Mouse (Mus musculus) testis, adult 2 months (tissue): ENCODE data around the gene Mbd4.

Experiments used
- CTCF ChIP-seq: fragments of 200-500 bp; IDR thresholded peaks from 2 replicates; pipeline ENCODE4 v1.5.1; 2012; ENCODE audit warnings: low read depth, mild to moderate bottlenecking, inconsistent platforms, low read length, moderate library complexity; ENCODE audit not compliant: control insufficient read depth, insufficient read depth, insufficient replicate concordance
- POLR2A ChIP-seq: fragments of 200-500 bp; IDR thresholded peaks from 2 replicates; pipeline ENCODE4 v1.6.1; 2012; ENCODE audit warnings: low read depth, mild to moderate bottlenecking, inconsistent platforms, low read length, moderate library complexity; ENCODE audit not compliant: control insufficient read depth

DNA sequence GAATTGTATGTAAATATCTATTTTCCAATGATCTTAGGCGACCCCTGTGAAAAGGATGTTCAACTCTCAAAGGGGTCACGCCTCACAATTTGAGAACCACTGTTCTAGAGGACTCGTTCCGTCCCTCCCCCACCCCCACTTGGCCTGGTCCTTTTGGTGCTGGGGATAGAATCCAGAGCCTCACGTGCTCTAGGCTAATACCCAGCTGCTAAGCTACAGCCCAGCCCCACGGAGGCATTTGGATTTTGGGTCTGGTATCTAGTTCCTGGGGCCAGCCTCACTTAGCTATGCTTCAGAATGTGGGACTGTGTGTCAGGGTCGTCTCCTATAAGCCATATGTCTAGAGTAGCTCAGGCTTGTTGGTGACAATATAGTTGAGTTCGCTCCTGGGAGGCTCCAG, 41.6 kb downstream of the Mbd4 start:
- no peak for TF ChIP-seq POLR2A
- no peak for TF ChIP-seq CTCF
